Mouse (Mus musculus) megakaryocyte, adult 5-6 weeks (primary cell): Measurements from ENCODE around the gene Nlrp9b. TPM values are rescaled to one million over a fixed set of nuclear protein-coding genes. Genes with fewer than 3 reads are reported as not detected.
A peak's percentile ranks its signal among the peaks of the same experiment; 100 is the strongest.
"Not testable (repeated sequence)": the region's sequence is repeated elsewhere in the genome, so short reads cannot be mapped to it uniquely, and the experiment has no call there.

Experiments
- ATAC-seq: 2 replicates; pipeline ENCODE4 v1.8.0; 2016; ENCODE audit warnings: mild to moderate bottlenecking, inconsistent platforms; ENCODE audit not compliant: poor library complexity, severe bottlenecking
- total RNA-seq, 2 experiments: library from RNA; stranded (forward) in 1 of 2; stranded (reverse) in 1 of 2; fragments of 153-499, 151-499 nt in 1 of 2; fragments of 221-1000, 200-1000 nt in 1 of 2; gene quantifications; 2 replicates each; pipeline versions ENCODE4 v1.2.3 to v1.2.4; 2015 to 2017

Nlrp9b gene
- total RNA-seq (2015) (not detected in 2 replicates), total RNA-seq (2017) (not detected in 2 replicates)

DNA sequence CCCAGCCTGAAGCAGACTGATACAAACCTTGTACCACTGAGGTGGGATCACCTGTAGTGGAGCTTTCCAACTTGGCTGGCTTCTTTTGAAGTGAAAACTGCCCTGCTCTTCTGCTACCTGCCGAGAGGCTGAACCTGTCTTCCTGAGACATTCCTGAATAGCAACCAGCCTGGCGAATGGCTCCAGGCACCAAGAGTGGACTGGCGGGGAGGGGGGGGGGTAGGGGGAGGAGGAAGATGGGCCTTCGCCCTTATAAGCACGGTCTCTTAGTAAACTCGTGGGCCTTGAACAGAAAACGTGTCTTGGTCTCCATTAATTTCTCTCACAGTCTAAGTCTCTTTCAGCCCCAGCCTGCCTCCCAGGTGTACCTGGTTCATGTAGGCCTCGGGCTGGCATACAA lies at the start of gene Nlrp9b:
TSS of gene Nlrp9b (plus strand) at position 301 of the 400 bp plus-strand sequence.
- ATAC-seq: not testable (repeated sequence)

DNA sequence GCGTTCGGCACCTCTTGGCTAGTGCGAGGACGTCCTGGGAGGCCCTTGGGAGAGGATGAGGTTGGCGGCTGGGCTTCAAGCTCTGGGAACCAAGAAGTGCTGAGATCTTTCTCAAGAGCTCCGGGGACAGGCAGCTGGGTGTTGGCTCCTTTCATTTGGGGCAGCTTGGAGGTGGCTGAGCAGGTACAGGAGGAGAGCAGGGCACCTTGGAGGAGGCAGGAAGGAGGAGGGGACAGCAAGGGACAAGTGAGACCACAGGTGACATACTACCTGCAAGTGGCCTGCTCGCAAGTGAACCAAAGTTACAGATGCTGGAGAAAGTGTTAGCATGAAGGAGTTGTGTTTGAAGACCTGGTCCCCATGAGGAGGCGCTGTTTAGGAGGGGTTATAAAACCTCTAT lies 46.6 kb upstream of the Nlrp9b start:
- ATAC-seq: no peak

DNA sequence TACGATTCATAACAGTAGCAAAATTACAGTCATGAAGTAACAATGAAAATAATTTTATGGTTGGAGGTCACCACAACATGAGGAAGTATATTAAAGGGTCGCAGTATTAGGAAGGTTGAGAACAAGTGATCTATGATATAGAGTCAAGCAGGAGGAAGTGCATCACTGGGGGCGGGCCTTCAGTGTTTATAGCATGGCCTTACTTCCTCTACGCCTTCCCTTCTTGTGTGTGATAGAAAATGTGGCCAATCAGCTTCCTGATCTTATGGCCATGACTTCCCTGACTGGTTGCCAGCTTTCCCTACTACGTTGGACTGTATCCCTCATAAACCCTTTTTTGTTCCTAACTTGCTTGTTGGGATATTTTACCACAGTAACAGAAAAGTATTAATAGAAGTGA lies 46.1 kb upstream of the Nlrp9b start:
- peak; percentile 75 for ATAC-seq

DNA sequence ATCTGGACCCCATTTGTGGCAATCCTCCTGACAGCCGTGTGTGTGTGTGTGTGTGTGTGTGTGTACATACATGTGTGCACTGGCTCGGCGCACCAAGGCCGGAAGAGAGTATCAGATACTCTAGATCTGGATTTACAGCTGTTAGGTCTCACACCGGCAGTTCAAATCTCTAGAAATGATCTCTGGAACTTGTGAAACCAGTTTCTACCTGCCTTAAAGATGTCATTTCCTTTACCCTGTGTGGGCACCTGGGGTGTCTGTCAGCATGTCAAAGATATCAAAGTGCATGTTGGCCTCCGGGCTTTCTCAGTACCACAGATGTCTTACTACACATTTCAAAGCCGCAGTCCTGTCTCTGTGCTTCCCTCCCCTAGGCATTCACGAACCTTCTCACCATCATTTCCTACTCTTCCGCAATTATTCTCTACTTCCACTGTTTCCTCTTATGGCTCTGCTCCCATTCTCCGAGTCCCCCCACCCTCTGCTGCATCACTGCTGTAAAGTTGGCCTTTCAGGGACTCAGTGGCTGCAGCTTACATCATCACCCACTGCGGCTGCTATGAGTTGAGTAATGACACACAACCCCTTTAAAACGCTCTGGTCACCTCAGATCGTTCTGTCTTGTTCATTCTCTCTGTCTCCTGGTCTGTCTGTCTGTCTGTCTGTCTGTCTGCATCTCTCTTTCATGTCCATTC lies 45.3 kb upstream of the Nlrp9b start:
- peak; percentile 70 for ATAC-seq

DNA sequence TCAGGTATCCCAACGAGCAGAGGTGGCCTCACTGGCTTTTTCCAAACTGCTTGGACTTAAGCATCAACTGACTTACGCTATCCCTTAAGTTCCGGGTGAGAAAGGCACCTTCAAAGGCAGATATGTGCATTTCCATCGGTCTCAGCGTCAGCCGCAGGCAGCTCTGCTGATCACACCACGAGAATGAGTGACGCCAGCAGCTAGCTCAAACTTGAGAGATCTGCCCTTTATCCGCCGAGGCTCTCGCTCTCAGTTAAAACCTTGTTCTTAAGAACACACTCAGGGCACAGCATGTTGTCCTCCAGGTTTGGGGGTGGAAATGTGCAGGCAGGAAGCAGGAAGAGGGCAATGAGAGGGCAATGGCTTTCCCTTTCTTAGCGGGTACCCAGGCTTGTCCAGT lies 42.3 kb upstream of the Nlrp9b start:
- no peak for ATAC-seq

DNA sequence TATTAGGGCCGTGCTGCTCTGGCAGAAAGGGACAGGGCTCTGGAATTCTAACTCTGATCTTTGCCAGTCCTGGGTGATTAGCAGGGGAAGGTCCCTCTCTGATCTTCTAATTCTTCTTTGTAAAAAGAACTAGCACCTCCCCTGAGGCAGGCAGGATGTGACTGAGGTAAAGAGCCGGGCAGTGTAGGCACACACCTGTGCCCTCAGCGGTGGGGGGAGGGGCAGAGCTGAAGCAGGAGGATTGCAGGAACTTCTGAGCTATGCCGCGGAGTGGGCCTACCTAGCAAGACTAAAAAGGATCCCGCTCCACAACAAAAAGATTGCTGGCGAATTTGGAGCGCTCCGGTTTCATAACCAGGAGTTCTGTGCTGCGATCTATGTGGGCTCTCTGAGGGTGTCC lies 41.3 kb upstream of the Nlrp9b start:
- no peak for ATAC-seq

DNA sequence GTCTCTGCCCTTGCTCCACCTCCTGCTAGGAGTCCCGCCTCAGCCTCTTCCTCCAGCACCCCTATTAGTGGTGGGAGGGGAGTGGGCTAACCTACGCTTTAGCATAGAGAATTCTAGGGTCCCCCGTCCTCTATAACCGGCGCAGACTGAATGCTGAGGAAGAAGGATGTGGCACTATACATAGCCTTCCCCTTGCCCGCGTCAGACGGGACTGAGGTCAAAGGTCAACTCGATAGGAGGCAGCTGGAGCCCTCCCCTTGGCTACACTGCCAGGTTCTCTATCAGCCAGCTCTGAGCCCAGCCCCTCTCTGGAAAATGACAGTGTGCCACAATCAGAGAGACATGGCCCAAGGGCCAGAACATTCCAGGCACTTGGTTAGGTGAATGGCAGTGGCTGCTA lies 40.7 kb upstream of the Nlrp9b start, which contains the start of gene Igsf23:
TSS of gene Igsf23 (minus strand) at position 168 of the 400 bp plus-strand sequence.
- ATAC-seq: no peak

DNA sequence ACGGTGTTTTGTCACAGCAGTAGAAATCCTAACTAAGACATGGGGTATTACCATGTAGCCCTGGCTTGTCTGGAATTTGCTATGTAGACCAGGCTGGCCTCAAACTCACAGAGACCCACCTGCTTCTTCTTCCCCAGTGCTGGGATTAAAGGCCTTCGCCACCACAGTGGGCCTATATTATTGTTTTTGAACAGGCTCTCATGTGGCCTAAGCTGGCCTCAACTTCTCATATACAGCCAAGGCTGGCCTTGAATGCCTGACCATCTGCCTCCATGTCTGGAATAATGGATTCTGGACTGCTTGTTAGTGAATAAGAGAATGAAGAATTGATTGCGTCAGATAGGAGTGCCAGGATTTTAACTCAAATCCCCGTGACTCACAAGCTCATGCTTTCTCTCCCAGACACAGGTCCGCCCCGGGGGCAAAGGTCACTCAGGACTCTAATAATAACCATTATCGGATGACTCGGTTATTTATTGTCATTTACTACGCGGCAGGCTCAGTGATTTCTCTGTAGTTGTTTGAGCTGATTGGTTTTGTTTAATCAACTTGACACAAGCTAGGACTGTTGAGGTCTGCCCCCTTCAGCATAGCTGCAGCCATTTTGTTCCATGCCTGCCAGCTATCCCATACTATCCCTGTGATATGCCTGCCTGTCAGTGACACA lies 38.8 kb upstream of the Nlrp9b start:
- no peak for ATAC-seq

DNA sequence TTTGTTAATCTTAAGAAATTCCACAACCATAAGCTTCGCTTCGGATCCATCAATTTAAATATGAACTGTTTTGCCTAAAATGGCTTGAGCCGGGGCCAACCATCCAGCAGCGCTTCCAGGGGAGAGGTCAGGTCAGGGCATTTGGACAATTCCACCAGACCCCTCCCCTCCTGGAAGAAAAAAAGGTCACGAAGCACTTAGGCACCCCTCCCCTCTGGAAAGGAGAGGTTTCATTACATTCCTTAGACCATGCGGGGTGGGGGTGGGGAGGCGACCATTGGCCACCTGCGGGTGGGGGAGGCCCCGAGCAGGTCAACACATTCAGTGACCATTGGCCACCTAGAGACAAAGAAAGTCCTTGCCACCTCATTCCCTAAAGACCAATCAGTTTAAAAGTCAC lies 38.2 kb upstream of the Nlrp9b start:
- ATAC-seq: no peak

DNA sequence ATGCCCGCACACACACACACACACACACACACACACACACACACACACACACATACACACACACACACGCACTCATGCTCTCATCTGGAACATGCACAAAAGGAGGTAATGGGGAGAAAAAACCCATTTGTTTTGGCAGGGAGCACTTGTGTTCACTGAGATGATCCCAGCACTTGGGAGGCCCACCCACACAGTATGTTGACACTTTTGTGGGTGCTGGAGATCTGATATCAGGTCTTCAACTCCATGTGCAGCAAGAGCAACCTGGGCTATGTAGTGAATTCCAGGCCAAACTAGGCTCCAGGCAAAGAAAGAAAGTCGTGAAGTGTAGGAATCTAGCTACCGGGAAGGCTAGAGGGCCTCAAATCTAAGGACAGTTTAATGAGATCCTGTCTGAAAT lies 35.4 kb upstream of the Nlrp9b start:
- no peak for ATAC-seq

DNA sequence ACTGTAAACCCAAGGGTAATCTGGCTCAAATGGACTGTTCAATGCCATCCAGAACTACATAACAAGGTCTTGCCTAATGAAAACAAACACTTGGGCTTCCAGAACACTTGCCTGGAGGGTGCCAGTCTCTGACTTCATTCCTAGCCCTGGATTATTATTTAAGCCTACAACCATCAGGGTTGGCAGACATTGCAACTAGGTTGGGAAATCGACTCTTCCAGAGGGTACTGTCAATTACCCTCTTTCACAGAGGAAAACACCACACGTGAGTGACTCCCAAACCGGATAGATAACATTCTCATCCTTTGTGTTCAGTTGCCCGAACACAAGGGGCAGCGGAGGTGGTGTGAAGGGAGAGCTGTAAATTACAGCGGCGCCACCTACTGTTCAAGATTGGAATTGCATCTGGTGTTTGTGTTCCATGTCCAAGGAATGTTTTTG lies 34.9 kb upstream of the Nlrp9b start:
- peak; percentile 71 for ATAC-seq

DNA sequence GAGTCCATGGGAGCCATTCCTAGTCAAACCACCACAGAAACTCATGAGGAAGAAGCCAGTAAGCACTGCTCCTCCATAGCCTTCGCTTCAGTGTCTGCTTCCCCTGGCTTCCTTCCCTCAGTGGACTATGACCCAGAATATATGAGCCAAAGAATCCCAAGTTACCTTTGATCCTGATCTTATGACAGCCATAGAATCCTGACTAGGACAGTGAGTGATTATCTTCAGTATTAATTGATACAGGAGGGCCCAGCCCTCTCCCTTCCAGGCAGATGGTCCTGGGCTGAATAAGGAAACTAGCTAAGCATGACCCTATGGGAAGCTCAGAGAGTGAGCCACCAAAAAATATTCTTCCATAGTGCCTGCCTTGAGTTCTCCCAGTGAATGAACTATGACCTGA lies 28.8 kb upstream of the Nlrp9b start:
- ATAC-seq: no peak

DNA sequence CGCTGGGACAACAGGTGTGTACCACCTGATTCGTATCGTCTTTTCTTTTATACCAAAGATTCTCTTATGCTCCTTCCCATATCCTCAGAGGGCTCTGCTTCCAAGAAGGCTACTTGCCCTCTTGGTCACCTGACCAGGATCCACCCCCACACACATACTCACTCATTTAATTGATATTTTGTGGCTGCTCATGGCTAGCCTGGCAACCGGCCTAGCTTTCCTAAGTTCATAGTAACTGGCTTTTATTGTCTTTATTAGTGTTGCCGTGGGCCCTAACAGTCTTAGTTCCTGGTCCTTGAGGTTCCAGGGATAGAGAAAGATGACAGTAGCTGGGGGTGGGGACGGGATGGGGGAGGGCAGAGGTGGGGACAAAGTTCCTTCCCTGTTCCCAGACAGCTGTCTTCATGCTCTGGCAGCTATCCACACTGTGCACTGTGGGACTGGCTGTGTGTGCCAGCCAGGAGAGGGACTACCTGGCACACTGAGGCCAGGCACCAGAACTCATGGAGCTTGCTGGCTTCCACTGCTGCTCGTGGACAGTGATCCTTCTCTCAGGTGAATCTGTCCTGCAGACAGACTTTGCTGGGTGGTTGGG lies 26.2 kb upstream of the Nlrp9b start, which contains the start of gene Ceacam20:
TSS of gene Ceacam20 (plus strand) at position 428 of the 595 bp plus-strand sequence.
- no peak for ATAC-seq

DNA sequence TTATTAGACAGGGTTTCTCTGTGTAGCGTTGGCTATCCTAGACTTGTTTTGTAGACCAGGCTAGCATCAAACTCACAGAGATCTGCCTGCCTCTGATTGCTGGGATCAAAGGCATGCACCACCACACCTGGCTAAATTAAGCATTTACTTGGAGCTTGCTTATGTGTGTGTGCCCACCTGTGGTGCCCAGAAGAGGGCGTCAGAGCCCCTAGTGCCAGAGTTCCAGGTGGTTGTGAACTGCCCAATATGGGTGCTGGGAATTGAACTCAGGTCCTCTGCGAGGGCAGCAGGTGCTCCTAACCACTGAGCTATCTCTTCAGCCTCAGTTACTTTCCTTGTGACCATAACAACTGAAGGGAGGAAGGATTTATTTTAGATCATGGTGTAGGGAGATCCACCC lies 22.2 kb upstream of the Nlrp9b start:
- no peak for ATAC-seq

DNA sequence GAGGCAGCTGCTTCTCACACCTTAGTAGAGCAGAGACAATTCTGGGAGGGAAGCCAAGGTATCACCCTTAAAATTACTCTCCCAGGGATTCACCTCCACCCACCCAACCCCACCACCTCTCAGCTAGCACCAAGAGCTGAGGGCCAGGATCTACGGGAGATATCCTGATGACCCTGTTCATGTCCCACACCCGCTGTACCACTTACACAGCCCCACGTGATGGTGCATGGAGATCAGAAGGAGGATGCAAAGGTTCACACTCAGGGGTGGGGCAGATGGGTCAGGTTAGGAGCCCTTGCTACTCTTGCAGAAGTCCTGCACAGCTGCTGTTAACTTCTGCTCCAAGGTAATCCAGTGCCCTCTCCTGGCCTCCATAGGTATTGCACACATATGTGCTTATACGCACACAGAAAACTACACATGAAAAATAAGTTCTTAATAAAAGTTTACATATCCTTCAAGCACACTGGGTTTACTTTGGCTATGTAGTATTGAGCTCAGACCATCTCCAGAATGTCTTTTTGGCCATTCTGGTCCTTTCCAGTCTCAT lies 21.6 kb upstream of the Nlrp9b start:
- ATAC-seq: no peak

DNA sequence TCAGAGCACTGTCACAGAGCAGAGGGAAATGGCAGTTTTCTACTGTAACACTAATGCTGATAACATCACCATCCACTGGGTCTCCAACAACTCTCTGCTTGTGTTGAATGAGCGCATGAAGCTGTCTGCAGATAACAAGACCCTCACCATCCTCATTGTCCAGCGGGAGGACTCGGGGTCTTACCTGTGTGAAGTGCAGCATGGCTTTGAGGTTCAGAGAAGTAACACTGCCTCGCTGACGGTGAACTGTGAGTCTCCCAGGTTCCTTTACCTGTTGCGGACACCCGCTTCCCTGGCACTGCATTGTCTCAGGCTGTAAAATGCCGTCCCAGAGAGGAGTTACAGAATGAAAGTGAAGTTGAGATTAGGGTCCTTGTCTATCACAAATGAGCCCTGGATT lies 21.1 kb upstream of the Nlrp9b start:
- ATAC-seq: no peak

DNA sequence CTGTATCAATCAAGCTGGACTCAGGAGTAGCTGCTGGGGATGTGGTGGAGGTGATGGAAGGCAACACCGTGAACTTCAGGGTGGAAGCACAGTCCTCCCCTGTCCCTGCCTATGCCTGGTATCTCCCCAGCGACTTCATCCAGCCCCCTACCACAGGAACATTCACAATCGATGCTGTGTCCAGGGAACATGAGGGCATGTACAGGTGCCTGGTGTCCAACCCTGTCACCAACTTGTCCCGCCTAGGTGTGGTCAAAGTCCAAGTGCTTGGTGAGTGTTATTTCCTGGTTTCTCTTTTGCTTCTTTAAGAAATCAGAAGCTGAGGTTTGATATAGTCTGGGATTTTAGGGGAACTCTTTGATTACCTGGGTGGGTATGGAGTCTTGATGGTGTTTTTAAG lies 19.7 kb upstream of the Nlrp9b start:
- ATAC-seq: no peak

DNA sequence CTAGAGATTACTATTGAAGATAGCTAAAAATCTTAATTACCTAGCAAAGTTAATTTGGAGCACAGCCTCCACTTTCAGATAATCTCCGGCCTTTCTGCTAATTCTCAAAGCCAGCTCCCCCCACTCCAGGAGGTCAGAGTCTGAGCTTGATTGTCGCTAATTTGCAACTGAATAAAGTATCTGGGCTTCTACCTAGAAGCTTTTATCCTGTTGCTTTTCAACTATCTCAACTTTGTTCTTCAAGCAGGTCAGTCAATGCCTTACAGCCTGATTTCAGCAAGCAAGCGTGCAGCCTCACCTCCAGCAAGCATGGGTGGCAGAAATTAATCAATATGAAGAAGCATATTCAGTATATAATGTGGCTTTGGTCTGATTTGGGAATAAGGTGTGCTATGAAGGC lies 5.5 kb downstream of the Nlrp9b start:
- ATAC-seq: not testable (repeated sequence)

DNA sequence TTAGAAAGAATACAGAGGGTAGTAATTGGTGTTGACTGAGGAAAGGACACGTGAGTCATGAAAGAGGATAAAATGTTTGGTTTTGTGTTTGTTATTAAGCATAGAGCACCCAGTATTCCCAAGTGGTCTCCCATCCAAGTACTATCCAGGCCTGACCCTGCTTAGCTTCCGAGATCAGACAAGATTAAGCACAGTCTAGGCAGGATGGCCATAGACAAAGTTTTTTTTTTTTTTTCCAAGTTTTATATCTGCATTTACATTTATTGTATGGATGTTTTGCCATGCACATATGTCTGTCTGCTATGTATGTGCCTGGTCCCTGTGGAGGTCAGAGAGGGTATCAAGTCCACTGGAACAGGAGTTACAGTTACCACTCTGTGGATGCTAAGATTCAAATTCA lies 18.7 kb downstream of the Nlrp9b start:
- no peak for ATAC-seq

DNA sequence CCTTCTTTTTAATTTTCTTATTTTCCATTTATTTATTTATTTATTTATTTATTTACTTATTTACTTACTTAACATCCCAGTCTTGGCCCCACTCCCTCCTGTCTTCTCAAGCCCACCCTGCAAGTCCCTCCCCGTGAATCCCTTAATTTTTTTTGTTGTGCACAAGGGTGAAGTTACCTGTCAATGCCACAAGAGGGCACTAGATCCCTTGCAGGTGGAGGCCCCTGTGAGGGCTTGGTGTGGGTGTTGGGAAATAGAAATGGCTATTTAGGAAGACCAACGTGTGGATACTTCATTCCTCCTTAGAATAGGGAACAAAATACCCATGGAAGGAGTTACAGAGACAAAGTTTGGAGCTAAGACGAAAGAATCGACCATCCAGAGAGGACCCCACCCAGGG lies 72.8 kb downstream of the Nlrp9b start:
- not testable (repeated sequence) for ATAC-seq

DNA sequence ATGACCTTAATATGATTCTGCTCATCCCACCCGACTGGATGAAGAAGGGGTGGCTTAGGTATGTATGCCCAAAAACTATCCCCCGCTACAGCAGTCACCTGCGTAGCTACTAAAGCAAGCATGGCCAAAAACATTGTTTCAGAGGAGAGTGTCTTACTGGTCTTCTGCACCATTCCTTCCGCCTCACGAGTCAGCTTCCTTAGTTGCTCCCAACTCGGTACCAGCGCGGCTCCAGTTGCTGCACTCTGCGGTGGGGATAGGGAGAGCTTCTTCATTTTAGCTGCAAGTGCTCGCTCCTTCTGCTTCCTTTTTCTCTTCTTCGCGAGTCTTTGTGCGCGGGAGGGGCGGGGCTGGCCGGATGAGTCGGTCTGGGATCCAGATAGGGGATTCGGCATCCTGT lies 86.9 kb downstream of the Nlrp9b start:
- not testable (repeated sequence) for ATAC-seq

DNA sequence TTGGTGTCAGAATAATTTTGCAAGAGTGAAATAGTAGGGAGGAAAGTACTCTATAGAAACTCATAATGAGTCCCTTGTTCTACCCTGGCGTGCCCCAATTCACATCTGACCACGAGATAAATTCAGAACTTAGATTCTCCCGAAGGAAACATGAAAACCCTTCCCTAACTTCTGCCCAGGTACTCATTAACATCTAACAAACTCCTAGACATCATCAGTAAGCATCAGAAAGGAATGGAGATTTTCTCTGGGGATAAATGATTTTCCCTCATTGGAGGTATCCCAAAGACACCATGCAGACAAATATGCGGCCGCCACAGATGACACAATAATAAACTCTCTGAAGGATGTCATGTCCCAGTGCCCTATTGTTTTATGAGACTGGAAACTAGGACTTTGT lies 108.1 kb downstream of the Nlrp9b start, which contains the start of gene Vmn1r91:
TSS of gene Vmn1r91 (plus strand) at position 301 of the 400 bp plus-strand sequence.
- not testable (repeated sequence) for ATAC-seq
